8 mouse cellular contexts compared by ENCODE assay signal in genomic region chr17:56356921-56357885, GRCm38 (mm10). TPM values are rescaled to one million over a fixed set of nuclear protein-coding genes. Genes with fewer than 3 reads are reported as not detected.
DNase-seq lines count a peak whose midpoint lies in the region; ATAC-seq lines count a peak whose summit lies in the region.

No protein-coding gene starts in this region.

- DNase-seq in cerebellum, postnatal 10 days = peak; percentile 89 to 92
- DNase-seq in frontal cortex, postnatal 25 days (ENCODE audit: low spot score in 2 of 2) = peak; percentile 53 to 64
- DNase-seq in induced T-regulatory cell, adult 2 months (ENCODE audit: low read depth) = peak; percentile 88
- peak; percentile 78 to 79 for DNase-seq in left cerebral cortex, adult 18-20 months (ENCODE audit: low spot score in 2 of 2)
- DNase-seq in lung, postnatal 4 days = peak; percentile 57 to 77
- DNase-seq in retina, postnatal 7 days (ENCODE audit: low read depth, low spot score) = peak; percentile 79
- peak; percentile 55 for DNase-seq in yolk sac, embryonic 10.5 days (ENCODE audit: low spot score)

- peak; percentile 71 for ATAC-seq in activated CD4-positive, CD25-positive, alpha-beta regulatory T cell, adult 4 months

RNA-seq across cellular contexts. Expression of gene Kdm4b, which starts 31.3 kb away (rescaled TPM):
- 1 to 10 TPM; 6.4 to 6.8 TPM for polyA plus RNA-seq in activated CD4-positive, CD25-positive, alpha-beta regulatory T cell, adult 4 months (2017; shearing (Covaris generic))
- total RNA-seq in left cerebral cortex, adult 18-20 months (2021) = 10 to 100 TPM; 59.1 to 64.7 TPM

RNA-seq across cellular contexts. Expression of gene Uhrf1, which starts 54.1 kb away (rescaled TPM):
- 10 to 100 TPM; 19.4 to 33.7 TPM for polyA plus RNA-seq in activated CD4-positive, CD25-positive, alpha-beta regulatory T cell, adult 4 months (2017; shearing (Covaris generic))
- 1 to 10 TPM in 1 of 2 experiments, under 1 TPM in 1; 0.35 to 1.1 TPM for total RNA-seq in left cerebral cortex, adult 18-20 months (2021)

RNA-seq across cellular contexts. Expression of gene Arrdc5, which starts 57.1 kb away (rescaled TPM):
- not detected for polyA plus RNA-seq in activated CD4-positive, CD25-positive, alpha-beta regulatory T cell, adult 4 months (2017; shearing (Covaris generic))
- total RNA-seq in left cerebral cortex, adult 18-20 months (2021) = not detected

Comparison
In these comparisons a context has a peak if more than half of its experiments do, and no peak if none do; other contexts are left out.
1. Peak in every context shown above with its lines: DNase-seq and ATAC-seq.